Mouse (Mus musculus) forebrain, embryonic 10.5 days (tissue): Measurements from ENCODE around the gene Zfand3. TPM values are rescaled to one million over a fixed set of nuclear protein-coding genes. Genes with fewer than 3 reads are reported as not detected.

Experiments used
- DNase-seq: peaks from one replicate; pipeline ENCODE4 v3.0.0-alpha.2; 2017; ENCODE audit warnings: low spot score; ENCODE audit errors: extremely low spot score
- H3K27ac ChIP-seq: fragments of 300-500 bp; sonication (generic); 2 replicates; pipeline ENCODE4 v1.5.1; 2016; ENCODE audit warnings: mild to moderate bottlenecking
- H3K27me3 ChIP-seq: fragments of 300-500 bp; sonication (generic); 2 replicates; pipeline ENCODE4 v1.6.1; 2016; ENCODE audit warnings: mild to moderate bottlenecking; ENCODE audit not compliant: poor library complexity, severe bottlenecking
- H3K36me3 ChIP-seq: fragments of 300-500 bp; sonication (generic); replicated peaks from 2 replicates; pipeline ENCODE4 v1.6.1; 2016; ENCODE audit warnings: mild to moderate bottlenecking, moderate library complexity
- H3K4me1 ChIP-seq: fragments of 300-500 bp; sonication (generic); 2 replicates; pipeline ENCODE4 v1.6.1; 2016
- H3K4me3 ChIP-seq: fragments of 300-500 bp; sonication (generic); 2 replicates; pipeline ENCODE4 v1.5.1; 2016; ENCODE audit warnings: mild to moderate bottlenecking, moderate library complexity
- H3K9me3 ChIP-seq: fragments of 300-500 bp; sonication (generic); 2 replicates; pipeline ENCODE4 v1.6.1; 2016; ENCODE audit warnings: mild to moderate bottlenecking, moderate library complexity
- WGBS: fragments of 180-500 bp; shearing (Covaris S2); methylation state at CpG from one replicate; pipeline ENCODE4 v1.1.7; 2016; 5-methylcytosine and 5-hydroxymethylcytosine counted together
- polyA plus RNA-seq: library from polyadenylated mRNA; unstranded; fragments of >200 nt; fragmentation: Nextera tagmentation; extraction: Ambion mirVana; gene quantifications from 2 replicates; pipeline ENCODE4 v1.2.1, GENCODE M21; 2016

The Zfand3 gene
- polyA plus RNA-seq, 1 experiment from 2014 or later = 71.3 TPM

DNA sequence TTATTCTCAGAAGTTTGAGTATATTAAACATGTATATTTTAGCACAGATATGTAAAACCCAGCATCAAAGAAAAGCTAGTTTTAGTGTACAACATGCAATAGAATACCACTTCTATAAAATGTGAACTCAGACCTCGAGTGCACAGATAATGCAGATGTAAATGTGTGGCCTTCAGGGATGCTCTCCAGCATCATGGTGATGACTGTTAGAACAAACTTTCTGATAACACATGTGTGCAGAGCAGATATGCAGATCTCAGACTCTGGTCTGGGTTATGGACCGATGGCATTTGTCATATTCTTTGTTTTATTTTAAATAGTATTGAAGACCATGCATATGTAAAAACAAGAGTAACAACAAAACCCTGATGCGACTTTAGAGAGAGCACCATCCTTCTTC lies 117.7 kb downstream of the Zfand3 start:
- H3K27me3 ChIP-seq = no peaks in the 10 kb centered on the region
- H3K4me1 ChIP-seq = no peaks in the 10 kb centered on the region
- peaks cover 38% of the 10 kb centered on the region for H3K36me3 ChIP-seq
- 88% methylated on average over 3 of the region's 3 CpGs for WGBS
- H3K27ac ChIP-seq = no peak overlapping the region
- no peak overlapping the region for H3K4me3 ChIP-seq
- no peak for DNase-seq
- H3K9me3 ChIP-seq = no peaks in the 10 kb centered on the region

DNA sequence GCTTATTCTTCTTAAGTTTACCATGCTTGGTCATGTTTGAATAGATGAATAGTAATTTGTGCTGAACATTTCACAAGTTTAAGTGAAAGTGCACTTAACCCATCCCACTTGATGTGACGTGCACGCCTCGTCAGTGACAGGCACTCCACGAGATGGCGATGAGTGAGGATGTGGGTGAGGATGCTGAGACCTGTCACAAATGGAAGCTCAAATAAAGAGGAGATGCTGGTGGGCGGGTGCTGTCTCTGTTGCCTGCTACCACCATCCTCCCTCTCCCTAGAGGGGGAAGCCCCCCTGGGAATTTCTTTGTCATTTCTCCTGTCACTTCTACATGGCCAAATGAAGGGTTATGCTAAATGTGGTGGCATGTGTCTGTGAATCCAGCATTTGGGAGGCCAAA lies 123.9 kb downstream of the Zfand3 start:
- no peak overlapping the region for H3K27ac ChIP-seq
- 93% methylated on average over 6 of the region's 6 CpGs for WGBS
- H3K36me3 ChIP-seq = peaks cover 27% of the 10 kb centered on the region
- no peaks in the 10 kb centered on the region for H3K9me3 ChIP-seq
- H3K4me3 ChIP-seq = no peak overlapping the region
- H3K4me1 ChIP-seq = peaks cover 12% of the 10 kb centered on the region
- H3K27me3 ChIP-seq = no peaks in the 10 kb centered on the region
- no peak for DNase-seq

DNA sequence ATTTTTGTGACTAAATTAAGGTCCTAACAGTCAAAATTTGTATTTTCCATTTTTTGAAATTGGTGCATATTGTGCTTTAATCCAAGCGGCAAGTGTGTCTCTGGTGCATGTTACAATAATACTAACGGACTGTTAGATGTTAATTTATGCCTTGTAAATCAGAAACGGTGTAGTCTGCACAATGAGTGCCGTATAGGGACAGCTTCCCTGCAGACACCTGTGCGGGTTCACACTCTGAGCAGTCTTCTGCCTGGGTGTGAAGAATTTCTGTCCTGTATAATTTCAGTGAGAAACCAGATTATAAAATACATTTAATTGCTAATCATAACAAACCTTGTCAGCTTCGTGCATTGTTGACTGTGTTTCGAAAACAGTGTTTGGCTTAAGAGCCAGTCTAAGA lies 124.7 kb downstream of the Zfand3 start:
- Histone ChIP-seq H3K4me3 (no peak overlapping the region), H3K4me1 (peaks cover 16% of the 10 kb centered on the region), H3K9me3 (no peaks in the 10 kb centered on the region), H3K27ac (no peak overlapping the region), H3K27me3 (no peaks in the 10 kb centered on the region), H3K36me3 (peaks cover 21% of the 10 kb centered on the region)
- WGBS = 93% methylated on average over 7 of the region's 7 CpGs
- no peak for DNase-seq

DNA sequence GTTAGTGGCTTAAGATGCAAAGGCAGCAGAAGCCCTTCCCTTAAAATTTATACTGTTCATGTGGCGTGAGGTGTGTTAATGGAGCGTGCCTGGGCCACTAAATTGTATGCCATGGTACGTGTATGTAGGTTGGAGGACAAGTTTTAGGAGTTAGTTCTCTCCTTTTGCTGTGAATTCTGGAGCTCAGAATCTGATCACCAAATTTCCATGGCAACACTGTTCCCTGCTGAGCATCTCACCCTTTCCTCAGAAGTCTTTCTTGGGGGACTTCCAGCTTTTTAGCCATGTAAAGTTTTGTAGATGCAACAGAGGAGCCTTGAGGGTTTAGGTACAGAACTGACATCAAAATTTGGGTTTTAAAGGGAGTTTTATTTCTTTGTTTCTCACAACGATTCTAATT lies 125.8 kb downstream of the Zfand3 start:
- WGBS = 91% methylated on average over 4 of the region's 4 CpGs
- H3K9me3 ChIP-seq = no peaks in the 10 kb centered on the region
- H3K27me3 ChIP-seq = no peaks in the 10 kb centered on the region
- no peak overlapping the region for H3K27ac ChIP-seq
- peaks cover 12% of the 10 kb centered on the region for H3K36me3 ChIP-seq
- no peak overlapping the region for H3K4me3 ChIP-seq
- no peak for DNase-seq
- peaks cover 21% of the 10 kb centered on the region for H3K4me1 ChIP-seq

DNA sequence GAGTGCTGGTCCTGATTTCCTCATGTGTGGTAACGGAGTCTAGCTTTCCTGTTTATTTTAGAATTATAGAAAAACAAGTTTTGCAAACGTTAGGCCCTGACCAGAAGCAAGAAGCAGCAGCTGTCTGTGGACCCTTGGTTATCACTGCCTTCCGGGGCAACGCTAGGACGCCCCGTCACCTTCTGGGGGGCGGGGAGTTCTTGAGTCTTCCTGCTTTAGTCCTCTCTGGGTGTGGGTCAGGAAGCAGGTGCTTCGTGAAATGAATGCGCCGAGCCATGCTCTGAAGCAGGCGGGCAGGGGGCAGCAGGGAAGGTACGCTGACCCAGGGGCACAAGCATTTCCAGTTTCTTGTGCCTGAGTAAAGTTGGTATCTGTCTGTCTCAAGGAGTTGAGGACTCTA lies 129.1 kb downstream of the Zfand3 start:
- no peaks in the 10 kb centered on the region for H3K27me3 ChIP-seq
- H3K36me3 ChIP-seq = peaks cover 26% of the 10 kb centered on the region
- 88% methylated on average over 12 of the region's 12 CpGs for WGBS
- no peaks in the 10 kb centered on the region for H3K9me3 ChIP-seq
- H3K4me3 ChIP-seq = no peak overlapping the region
- H3K27ac ChIP-seq = no peak overlapping the region
- no peak for DNase-seq
- peaks cover 21% of the 10 kb centered on the region for H3K4me1 ChIP-seq

DNA sequence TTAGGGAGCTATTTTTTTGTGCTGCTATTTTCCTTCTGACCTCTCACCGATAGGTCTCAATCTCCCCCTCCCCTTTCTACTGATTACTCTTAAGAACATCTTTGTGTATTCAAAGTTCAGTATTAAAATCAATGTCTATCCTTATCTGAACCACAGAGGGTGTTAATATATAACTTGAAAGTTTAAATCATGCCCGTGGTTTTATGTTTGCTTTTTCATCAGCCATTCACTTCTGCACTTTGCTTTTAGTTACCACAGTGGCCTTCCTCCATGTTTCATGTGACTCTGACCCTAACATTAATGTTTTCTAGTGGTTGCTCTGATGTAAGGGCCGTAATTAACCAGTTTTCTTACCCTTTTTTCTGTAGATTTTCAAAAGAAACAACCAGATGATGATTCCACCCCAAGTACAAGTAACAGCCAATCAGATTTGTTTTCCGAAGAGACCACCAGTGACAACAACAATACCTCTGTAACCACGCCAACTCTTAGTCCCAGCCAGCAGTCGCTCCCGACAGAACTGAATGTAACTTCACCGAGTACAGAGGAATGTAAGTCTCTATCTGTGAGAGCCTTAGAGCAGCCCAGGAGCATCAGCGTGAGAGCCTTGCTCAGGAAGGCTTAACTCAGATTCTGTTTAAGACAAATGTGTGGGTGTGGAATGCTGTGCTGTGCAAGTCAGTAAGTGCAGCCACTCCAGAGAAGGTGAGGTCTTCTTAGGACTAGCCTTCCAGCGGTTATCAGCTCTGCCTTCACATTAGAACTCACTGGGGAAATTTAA lies 130.6 kb downstream of the Zfand3 start:
- WGBS = 87% methylated on average over 10 of the region's 10 CpGs
- no peak for DNase-seq
- peaks cover 26% of the 10 kb centered on the region for H3K36me3 ChIP-seq
- H3K27ac ChIP-seq = no peak overlapping the region
- no peaks in the 10 kb centered on the region for H3K27me3 ChIP-seq
- H3K9me3 ChIP-seq = no peaks in the 10 kb centered on the region
- peaks cover 15% of the 10 kb centered on the region for H3K4me1 ChIP-seq
- H3K4me3 ChIP-seq = no peak overlapping the region

DNA sequence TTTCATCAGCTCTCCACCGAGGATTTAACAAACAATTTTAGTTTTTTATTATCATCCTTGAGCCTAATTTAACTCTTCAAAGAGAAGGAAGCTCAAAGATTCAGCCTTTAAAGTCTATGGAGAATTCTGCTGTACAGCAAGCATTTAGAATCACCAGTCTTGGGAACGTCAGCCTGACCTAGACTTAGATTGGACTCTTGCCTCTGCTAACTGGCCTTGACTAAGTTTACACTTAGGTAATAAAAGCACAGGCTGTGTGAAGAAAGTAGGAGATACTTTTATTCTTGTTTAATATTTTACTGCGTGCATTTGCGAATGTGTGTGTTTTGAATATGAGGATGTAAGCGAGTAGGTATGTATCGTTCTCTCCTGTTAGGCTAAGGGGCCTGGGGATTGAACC lies 131.4 kb downstream of the Zfand3 start:
- WGBS = 96% methylated on average over 6 of the region's 6 CpGs
- Histone ChIP-seq H3K27ac (no peak overlapping the region), H3K4me1 (peaks cover 10% of the 10 kb centered on the region), H3K27me3 (no peaks in the 10 kb centered on the region), H3K9me3 (no peaks in the 10 kb centered on the region), H3K4me3 (no peak overlapping the region), H3K36me3 (peaks cover 26% of the 10 kb centered on the region)
- no peak for DNase-seq

DNA sequence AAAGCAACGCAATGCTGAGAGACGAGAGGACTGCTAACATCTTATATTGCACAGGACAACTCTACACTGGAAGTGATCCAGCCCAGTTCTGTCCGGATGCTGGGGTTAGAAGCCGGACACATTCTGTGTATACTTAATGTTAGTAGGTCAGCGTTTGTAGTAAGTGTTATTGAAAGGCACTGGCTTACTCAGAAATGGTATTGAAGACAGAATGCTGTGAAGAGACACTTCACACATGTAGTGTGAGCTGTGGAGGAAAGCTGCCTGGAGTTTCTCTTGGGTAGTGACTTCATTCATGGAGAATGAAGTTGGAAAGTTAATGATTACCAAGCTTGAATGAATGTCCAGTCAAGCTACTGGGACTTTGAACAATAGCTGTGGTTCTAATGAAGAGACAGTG lies 132.2 kb downstream of the Zfand3 start:
- Histone ChIP-seq H3K36me3 (peaks cover 26% of the 10 kb centered on the region), H3K9me3 (no peaks in the 10 kb centered on the region), H3K4me3 (no peak overlapping the region), H3K27me3 (no peaks in the 10 kb centered on the region), H3K4me1 (peaks cover 10% of the 10 kb centered on the region), H3K27ac (no peak overlapping the region)
- WGBS = 96% methylated on average over 5 of the region's 5 CpGs
- DNase-seq = no peak

DNA sequence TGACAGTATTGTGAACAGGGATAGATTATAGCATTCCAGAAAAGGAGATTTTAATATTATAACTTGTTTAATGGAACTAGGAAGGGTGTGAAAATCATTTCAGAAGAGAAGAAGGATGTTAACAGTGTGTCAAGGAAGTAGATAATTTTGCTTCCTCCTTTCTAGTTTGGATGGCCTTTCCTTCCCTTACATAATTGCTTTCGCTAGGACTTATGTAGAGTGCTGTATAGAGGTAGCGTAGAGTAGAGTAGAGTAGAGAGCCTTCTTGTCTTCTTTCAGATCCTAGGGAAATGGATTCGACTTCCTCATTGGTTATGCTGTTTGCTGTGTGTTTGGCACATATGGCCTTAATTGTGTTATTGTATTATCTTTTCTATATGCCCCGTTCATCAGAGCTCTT lies 132.6 kb downstream of the Zfand3 start:
- H3K27ac ChIP-seq = no peak overlapping the region
- H3K27me3 ChIP-seq = no peaks in the 10 kb centered on the region
- peaks cover 26% of the 10 kb centered on the region for H3K36me3 ChIP-seq
- H3K9me3 ChIP-seq = no peaks in the 10 kb centered on the region
- 93% methylated on average over 4 of the region's 4 CpGs for WGBS
- H3K4me1 ChIP-seq = peaks cover 10% of the 10 kb centered on the region
- H3K4me3 ChIP-seq = no peak overlapping the region
- DNase-seq = no peak

DNA sequence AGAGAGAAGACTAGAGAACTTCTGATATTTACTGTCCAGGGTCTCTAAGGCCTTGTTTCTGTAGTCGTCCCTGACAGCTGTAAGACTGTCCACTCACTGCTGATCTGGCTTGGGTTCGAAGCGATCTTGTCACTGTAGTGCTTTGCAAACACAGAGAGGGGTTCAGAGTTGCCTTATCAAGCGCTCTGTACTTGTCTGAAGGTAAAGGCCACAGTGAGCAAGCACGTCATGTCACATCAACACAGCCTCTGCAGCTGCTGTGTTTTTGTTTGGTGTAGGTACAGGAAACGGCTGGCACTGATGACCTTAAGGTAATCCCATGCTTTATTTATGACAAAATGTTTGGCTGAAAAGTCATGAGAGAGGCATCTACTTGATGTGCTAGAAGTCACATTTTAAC lies 139.6 kb downstream of the Zfand3 start:
- peaks cover 2% of the 10 kb centered on the region; the same call in 1 of the 2 replicates for H3K36me3 ChIP-seq
- 91% methylated on average over 6 of the region's 6 CpGs for WGBS
- H3K4me3 ChIP-seq = no peak overlapping the region
- peaks cover 28% of the 10 kb centered on the region for H3K4me1 ChIP-seq
- no peak for DNase-seq
- H3K27me3 ChIP-seq = no peaks in the 10 kb centered on the region
- no peaks in the 10 kb centered on the region for H3K9me3 ChIP-seq
- no peak overlapping the region for H3K27ac ChIP-seq

DNA sequence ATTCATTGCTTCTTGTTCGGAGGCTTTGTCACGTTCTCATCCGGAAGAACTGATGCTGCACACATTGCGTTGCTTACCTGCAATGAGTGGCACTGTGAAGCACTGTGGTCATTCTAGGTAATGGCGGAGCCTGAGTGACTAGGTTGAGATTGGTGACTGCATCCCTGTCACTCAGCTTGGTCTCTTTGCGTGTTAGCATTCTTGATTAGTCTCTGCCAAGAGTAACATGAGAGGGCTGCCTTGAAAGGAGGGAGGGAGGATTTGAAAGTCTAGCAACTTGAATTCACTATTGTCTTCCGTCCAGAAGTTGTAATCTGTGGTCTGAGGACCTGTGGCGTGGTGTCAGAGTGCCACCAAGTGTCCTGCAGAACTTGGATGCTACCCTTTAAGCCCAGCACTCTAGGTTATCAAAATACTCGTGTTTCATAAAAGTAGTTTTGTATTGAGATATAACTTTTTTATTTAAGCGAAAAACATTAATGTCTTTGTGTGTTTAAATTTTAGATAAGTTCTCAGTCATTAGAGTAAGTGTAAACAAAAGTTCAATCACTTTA lies 141.1 kb downstream of the Zfand3 start:
- no peak overlapping the region for H3K4me3 ChIP-seq
- H3K4me1 ChIP-seq = peaks cover 28% of the 10 kb centered on the region
- H3K36me3 ChIP-seq = peaks cover 2% of the 10 kb centered on the region; the same call in 1 of the 2 replicates
- no peak overlapping the region for H3K27ac ChIP-seq
- no peaks in the 10 kb centered on the region for H3K27me3 ChIP-seq
- H3K9me3 ChIP-seq = no peaks in the 10 kb centered on the region
- no peak for DNase-seq
- 77% methylated on average over 10 of the region's 10 CpGs for WGBS

DNA sequence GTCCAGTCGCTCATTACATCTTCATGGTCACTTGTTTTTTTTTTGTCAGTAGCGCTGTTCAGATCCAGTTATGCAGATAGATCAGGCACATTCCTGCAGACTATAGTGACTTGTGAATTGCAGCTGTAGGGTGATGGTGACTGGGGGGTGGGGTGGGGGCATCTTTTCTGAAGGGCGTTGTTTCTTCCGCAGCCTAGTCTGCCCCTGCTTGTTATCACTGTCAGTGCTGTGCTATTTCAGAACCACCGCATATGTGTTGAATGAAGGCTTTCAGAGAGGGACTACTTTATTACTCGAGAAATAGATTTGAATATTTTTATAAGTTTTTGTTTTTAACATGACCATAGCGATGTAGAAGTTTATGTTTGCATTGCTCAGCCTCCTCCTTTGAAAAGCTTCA lies 142.0 kb downstream of the Zfand3 start:
- no peak overlapping the region for H3K27ac ChIP-seq
- WGBS = 96% methylated on average over 7 of the region's 7 CpGs

DNA sequence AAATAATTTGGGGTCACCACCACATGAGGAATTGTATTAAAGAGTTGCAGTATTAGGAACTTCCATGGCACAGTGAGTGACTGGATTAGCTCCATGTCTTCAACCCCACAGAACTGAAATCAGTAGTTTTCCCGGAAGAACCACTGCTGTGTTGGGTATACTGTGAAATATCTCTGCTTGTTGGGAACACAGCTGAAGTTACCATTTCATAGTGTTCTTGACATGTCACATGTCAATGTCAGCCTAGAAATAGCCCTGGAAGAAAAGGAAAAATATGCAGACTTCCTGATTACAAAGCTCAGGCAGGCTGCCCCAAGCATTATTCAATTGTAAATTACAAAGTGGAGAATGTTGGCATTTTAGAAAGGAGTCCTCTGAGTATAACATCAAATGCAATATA lies 143.4 kb downstream of the Zfand3 start:
- no peak for DNase-seq

More for the DNA sequence above, 142.0 kb downstream of the Zfand3 start:
- no peak for DNase-seq
- Histone ChIP-seq H3K4me3 (no peak overlapping the region), H3K4me1 (peaks cover 28% of the 10 kb centered on the region), H3K27me3 (no peaks in the 10 kb centered on the region), H3K9me3 (no peaks in the 10 kb centered on the region), H3K36me3 (peaks cover 2% of the 10 kb centered on the region; the same call in 1 of the 2 replicates)

More for the DNA sequence above, 143.4 kb downstream of the Zfand3 start:
- no peak overlapping the region for H3K27ac ChIP-seq
- no peak overlapping the region for H3K4me3 ChIP-seq
- 0 out of 2 replicates have a peak, but pooled peaks cover 2% of the 10 kb centered on the region for H3K36me3 ChIP-seq
- peaks cover 28% of the 10 kb centered on the region for H3K4me1 ChIP-seq
- H3K27me3 ChIP-seq = no peaks in the 10 kb centered on the region
- WGBS = 89% methylated on average over 1 of the region's 1 CpGs
- no peaks in the 10 kb centered on the region for H3K9me3 ChIP-seq
